Mouse (Mus musculus) ES-Bruce4 (cell line): ENCODE results near the gene Nelfa. TPM values are rescaled to one million over a fixed set of nuclear protein-coding genes. Genes with fewer than 3 reads are reported as not detected.
A peak's percentile ranks its signal among the peaks of the same experiment; 100 is the strongest.
"Not testable (repeated sequence)": the region's sequence is repeated elsewhere in the genome, so short reads cannot be mapped to it uniquely, and the experiment has no call there.

Experiments used
- H3K27ac ChIP-seq: 2 replicates; pipeline ENCODE4 v1.5.1; 2012; ENCODE audit warnings: low read length, inconsistent platforms; ENCODE audit not compliant: insufficient read depth
- H3K27me3 ChIP-seq: 2 replicates; pipeline ENCODE4 v1.6.1; 2012; ENCODE audit warnings: mild to moderate bottlenecking, low read length, inconsistent platforms; ENCODE audit not compliant: control insufficient read depth, poor library complexity, insufficient read depth, severe bottlenecking
- H3K36me3 ChIP-seq: 2 replicates; pipeline ENCODE4 v1.6.1; 2012; ENCODE audit warnings: inconsistent platforms, mild to moderate bottlenecking, low read length, moderate library complexity; ENCODE audit not compliant: control insufficient read depth, poor library complexity, insufficient read depth, severe bottlenecking
- H3K4me1 ChIP-seq: one replicate; pipeline ENCODE4 v1.8.1; 2011; ENCODE audit warnings: low read length; ENCODE audit not compliant: control insufficient read depth, insufficient read depth
- H3K4me3 ChIP-seq: 2 replicates; pipeline ENCODE4 v1.5.1; 2011; ENCODE audit warnings: low read depth, mild to moderate bottlenecking, low read length
- H3K9ac ChIP-seq: 2 replicates; pipeline ENCODE4 v1.6.1; 2012; ENCODE audit warnings: low read depth, mild to moderate bottlenecking, inconsistent platforms; ENCODE audit not compliant: poor library complexity, severe bottlenecking
- H3K9me3 ChIP-seq: replicated peaks from 2 replicates; pipeline ENCODE4 v1.6.1; 2012; ENCODE audit warnings: mild to moderate bottlenecking, low read length, inconsistent platforms; ENCODE audit not compliant: control insufficient read depth, poor library complexity, insufficient read depth, severe bottlenecking
- CTCF ChIP-seq: IDR thresholded peaks from one replicate; pipeline ENCODE4 v1.8.1; 2011; ENCODE audit warnings: low read depth, low read length
- EP300 ChIP-seq: IDR thresholded peaks from 2 replicates; pipeline ENCODE4 v1.6.1; 2011; ENCODE audit warnings: low read depth, low read length; ENCODE audit not compliant: insufficient read depth
- POLR2A ChIP-seq: IDR thresholded peaks from one replicate; pipeline ENCODE4 v1.8.1; 2011; ENCODE audit warnings: low read length; ENCODE audit not compliant: insufficient read depth
- polyA plus RNA-seq: library from polyadenylated mRNA; stranded (reverse); fragments of >200 nt; gene quantifications from 2 replicates; pipeline ENCODE4 v1.2.4, GENCODE M21; 2011; ENCODE audit warnings: low read depth; ENCODE audit not compliant: missing spikeins, insufficient read depth, insufficient read length

Nelfa gene
- polyA plus RNA-seq, 1 experiment = 51.2 TPM

DNA sequence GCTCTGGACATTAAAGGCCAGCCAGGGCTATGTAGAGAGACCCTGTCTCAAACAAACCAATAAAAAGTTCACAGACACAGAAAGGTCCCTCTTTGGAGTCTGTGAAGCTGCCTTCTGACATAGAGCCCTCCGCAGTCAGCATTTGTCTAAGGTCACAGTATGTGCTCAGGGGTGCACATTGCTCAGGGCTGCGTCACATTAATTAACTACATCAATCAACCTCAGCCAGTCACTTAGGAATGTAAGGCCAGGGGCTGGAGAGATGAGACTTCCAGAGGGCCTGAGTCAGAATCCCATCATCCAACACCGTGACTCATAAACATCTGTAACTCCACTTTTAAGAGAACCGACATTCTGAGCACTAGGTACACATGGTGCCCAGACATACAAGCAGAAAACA is 19.7 kb upstream of the Nelfa start:
- TF ChIP-seq POLR2A (no peak), CTCF (no peak), EP300 (no peak)
- H3K9ac ChIP-seq = no peak overlapping the region
- no peak overlapping the region for H3K4me3 ChIP-seq
- no peak overlapping the region for H3K27ac ChIP-seq
- no peaks in the 10 kb centered on the region for H3K36me3 ChIP-seq
- H3K9me3 ChIP-seq = peaks cover 10% of the 10 kb centered on the region
- no peaks in the 10 kb centered on the region for H3K4me1 ChIP-seq
- no peaks in the 10 kb centered on the region for H3K27me3 ChIP-seq

DNA sequence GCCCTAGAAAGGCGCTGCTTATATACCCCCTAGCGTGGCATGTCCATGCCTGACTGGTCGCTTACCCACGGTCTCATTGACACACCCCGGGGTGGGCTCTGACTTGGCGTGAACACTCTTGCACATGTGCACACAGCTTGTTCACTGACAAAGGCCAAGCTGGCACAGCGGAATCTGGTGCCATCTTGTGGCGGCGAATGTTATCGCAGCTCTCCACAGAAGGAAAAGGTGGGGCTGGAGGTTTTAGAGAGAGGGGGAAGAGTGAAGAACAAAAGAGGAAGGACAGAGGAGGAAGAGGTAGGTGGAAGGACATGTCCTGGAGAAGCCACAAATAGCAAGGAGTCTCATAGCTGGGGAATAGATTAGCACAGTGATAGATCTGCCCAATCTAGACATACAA is 18.1 kb upstream of the Nelfa start:
- H3K27me3 ChIP-seq = no peaks in the 10 kb centered on the region
- TF ChIP-seq CTCF (peak; percentile 91), POLR2A (no peak), EP300 (no peak)
- no peaks in the 10 kb centered on the region for H3K36me3 ChIP-seq
- peaks cover 10% of the 10 kb centered on the region for H3K9me3 ChIP-seq
- H3K27ac ChIP-seq = no peak overlapping the region
- no peaks in the 10 kb centered on the region for H3K4me1 ChIP-seq
- no peak overlapping the region for H3K4me3 ChIP-seq
- no peak overlapping the region for H3K9ac ChIP-seq

DNA sequence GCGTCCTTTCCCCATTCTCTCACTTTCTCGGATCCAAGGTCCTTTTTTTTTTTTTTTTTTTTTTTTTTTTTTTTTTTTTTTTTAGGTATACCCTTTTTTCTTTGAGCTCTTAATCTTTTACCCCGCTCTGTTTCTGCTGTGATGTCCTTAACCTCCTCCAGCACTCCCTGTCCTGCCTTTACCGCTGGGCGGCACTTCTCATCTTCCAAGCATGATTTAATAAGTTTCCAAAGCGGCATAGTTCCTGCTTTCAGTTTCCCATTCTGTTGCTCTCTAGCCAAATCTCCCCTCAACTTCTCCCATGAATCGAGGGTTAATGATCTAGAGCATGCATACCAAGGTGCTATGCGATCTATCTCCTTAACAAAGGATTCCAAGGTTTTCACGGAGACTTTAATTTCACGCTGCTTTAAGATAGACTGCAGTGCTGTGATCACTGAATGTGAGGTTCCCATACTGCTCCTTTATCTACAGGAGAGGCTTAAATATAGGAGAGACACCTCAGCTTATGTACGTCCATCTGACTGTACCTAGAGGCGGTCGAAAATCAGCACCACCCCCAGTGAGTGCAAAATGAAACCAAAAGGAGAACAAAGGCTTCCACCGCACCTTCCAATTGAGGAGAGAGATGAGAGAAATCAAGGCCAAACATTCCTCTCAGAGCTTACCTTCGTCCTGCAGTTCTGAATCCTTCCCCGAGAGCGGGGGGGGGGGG is 17.4 kb upstream of the Nelfa start:
- no peak overlapping the region for H3K9ac ChIP-seq
- peaks cover 10% of the 10 kb centered on the region for H3K9me3 ChIP-seq
- H3K36me3 ChIP-seq = no peaks in the 10 kb centered on the region
- H3K4me1 ChIP-seq = no peaks in the 10 kb centered on the region
- H3K4me3 ChIP-seq = no peak overlapping the region
- no peak overlapping the region for H3K27ac ChIP-seq
- TF ChIP-seq POLR2A (no peak), EP300 (no peak), CTCF (no peak)
- H3K27me3 ChIP-seq = no peaks in the 10 kb centered on the region

DNA sequence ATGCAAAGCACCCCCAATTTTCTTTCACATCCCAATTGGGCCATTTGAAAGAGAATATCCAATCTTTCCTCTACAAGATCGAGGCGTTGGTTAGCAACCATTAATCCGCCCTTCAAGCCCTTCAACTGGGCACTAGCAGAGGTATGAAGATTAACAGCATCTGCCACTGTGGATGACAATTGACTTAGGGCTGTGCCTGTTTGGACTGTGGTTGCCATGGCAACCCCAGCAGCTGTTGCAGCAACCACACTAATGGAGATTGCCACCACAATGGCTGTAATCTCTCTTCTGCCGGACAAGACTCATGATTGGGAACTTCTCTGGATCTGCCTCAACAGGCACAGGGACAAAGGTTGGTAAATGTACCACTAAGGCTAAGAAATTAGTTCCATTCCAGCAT is 12.1 kb upstream of the Nelfa start:
- no peaks in the 10 kb centered on the region for H3K27me3 ChIP-seq
- H3K4me3 ChIP-seq = no peak overlapping the region
- H3K9ac ChIP-seq = no peak overlapping the region
- H3K9me3 ChIP-seq = peaks cover 18% of the 10 kb centered on the region
- no peak for TF ChIP-seq POLR2A
- TF ChIP-seq EP300 = no peak
- TF ChIP-seq CTCF = no peak
- H3K4me1 ChIP-seq = no peaks in the 10 kb centered on the region
- no peaks in the 10 kb centered on the region for H3K36me3 ChIP-seq
- H3K27ac ChIP-seq = no peak overlapping the region

DNA sequence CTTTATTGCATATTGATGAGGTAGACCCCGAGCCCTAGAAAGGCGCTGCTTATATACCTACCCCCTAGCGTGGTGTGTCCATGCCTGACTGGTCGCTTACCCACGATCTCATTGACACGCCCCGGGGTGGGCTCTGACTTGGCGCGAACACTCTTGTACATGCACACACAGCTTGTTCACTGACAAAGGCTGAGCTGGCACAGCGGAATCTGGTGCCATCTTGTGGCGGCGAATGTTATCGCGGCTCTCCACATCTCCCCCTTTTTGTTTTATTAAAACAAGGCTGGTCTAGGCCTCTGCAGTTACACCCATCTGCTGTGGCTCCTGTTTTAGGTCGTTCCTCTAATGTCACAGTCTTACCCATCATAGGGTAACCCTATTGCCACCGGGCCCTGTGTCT is 10.8 kb upstream of the Nelfa start:
- H3K27me3 ChIP-seq, H3K4me3 ChIP-seq, H3K36me3 ChIP-seq, H3K9ac ChIP-seq, H3K27ac ChIP-seq, H3K4me1 ChIP-seq: not testable (repeated sequence)
- peak; percentile 24 for TF ChIP-seq CTCF
- peaks cover 15% of the 10 kb centered on the region for H3K9me3 ChIP-seq

DNA sequence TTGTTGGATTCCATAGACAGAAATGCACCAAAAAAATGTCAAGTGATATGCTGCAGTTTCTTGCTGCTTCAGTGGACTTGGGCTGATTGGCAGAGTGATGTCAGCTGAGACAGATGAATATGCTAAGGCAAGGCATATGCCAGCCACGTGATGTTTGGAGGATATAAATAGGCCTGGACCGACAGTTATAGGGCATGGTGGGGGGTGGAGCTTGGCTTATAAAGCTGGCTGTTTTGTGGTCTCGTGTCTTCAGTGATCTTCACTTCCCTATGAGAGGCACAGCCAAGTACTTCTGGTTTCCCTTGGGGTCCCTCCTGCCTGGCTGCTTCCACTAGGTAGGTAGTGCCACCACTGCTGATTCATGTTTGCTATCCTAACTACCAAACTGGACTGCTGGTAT is 2.2 kb upstream of the Nelfa start:
- Histone ChIP-seq H3K27ac (no peak overlapping the region), H3K9me3 (no peaks in the 10 kb centered on the region)
- TF ChIP-seq EP300 = no peak
- no peak for TF ChIP-seq POLR2A
- TF ChIP-seq CTCF = no peak

More for the DNA sequence above, 2.2 kb upstream of the Nelfa start:
- Histone ChIP-seq H3K36me3 (no peaks in the 10 kb centered on the region), H3K4me1 (no peaks in the 10 kb centered on the region), H3K9ac (no peak overlapping the region), H3K27me3 (no peaks in the 10 kb centered on the region), H3K4me3 (no peak overlapping the region)
